8 mouse cellular contexts compared by ENCODE assay signal in genomic region chr1:93804818-93805217, GRCm38 (mm10). TPM values are rescaled to one million over a fixed set of nuclear protein-coding genes. Genes with fewer than 3 reads are reported as not detected.
DNase-seq lines count a peak whose midpoint lies in the region; ATAC-seq and TF ChIP-seq lines count a peak whose summit lies in the region.

No protein-coding gene starts in this region.

- no peaks in the 10 kb centered on the region for H3K36me3 ChIP-seq in testis, adult 2 months (ENCODE audit: control insufficient read depth, insufficient read depth, low read length)
- H3K36me3 ChIP-seq in liver, embryonic 15.5 days (replicated peaks): peaks cover 38% of the 10 kb centered on the region

- no peak for TF ChIP-seq CTCF in cerebellum, adult 2 months (IDR thresholded peaks at IDR 0.05; ENCODE audit: borderline replicate concordance, insufficient read depth, low read depth, low read length)
- no peak for TF ChIP-seq CTCF in testis, adult 2 months (IDR thresholded peaks at IDR 0.05; ENCODE audit: control insufficient read depth, insufficient read depth, insufficient replicate concordance, low read depth, low read length)

- DNase-seq in cerebellum, adult 2 months: no peak
- no peak for DNase-seq in cerebellum, adult 9-11 months
- no peak for DNase-seq in testis, postnatal 14 days (ENCODE audit: low spot score)
- DNase-seq in spleen, adult 12 weeks (ENCODE audit: low spot score): no peak
- DNase-seq in ovary, postnatal 10 days (ENCODE audit: low spot score): no peak

- H3K27me3 ChIP-seq in cerebellum, adult 2 months (ENCODE audit: control insufficient read depth, insufficient read depth, low read length): no peaks in the 10 kb centered on the region
- no peaks in the 10 kb centered on the region for H3K27me3 ChIP-seq in testis, adult 2 months (ENCODE audit: control insufficient read depth, insufficient read depth, low read length)
- no peaks in the 10 kb centered on the region for H3K27me3 ChIP-seq in liver, embryonic 15.5 days

- 0 out of 2 replicates have a peak overlapping the region, but pooled peaks have one; percentile 51 for H3K27ac ChIP-seq in cerebellum, adult 2 months (ENCODE audit: insufficient read depth, low read length)
- no peak overlapping the region for H3K27ac ChIP-seq in testis, adult 2 months (ENCODE audit: control insufficient read depth, insufficient read depth, low read depth, low read length)
- peak overlapping the region; percentile 99 for H3K27ac ChIP-seq in liver, embryonic 15.5 days (replicated peaks)

- H3K9me3 ChIP-seq in liver, embryonic 15.5 days (replicated peaks): no peaks in the 10 kb centered on the region

- H3K9ac ChIP-seq in liver, embryonic 15.5 days: peak overlapping the region; percentile 69

- H3K4me1 ChIP-seq in cerebellum, adult 2 months (ENCODE audit: control insufficient read depth, insufficient read depth, low read length): peaks cover 2% of the 10 kb centered on the region
- H3K4me1 ChIP-seq in testis, adult 2 months (ENCODE audit: control insufficient read depth, insufficient read depth, low read length): peaks cover 12% of the 10 kb centered on the region
- H3K4me1 ChIP-seq in liver, embryonic 15.5 days (replicated peaks): peaks cover 58% of the 10 kb centered on the region

- no peak for TF ChIP-seq POLR2A in cerebellum, adult 2 months (IDR thresholded peaks at IDR 0.05; ENCODE audit: borderline replicate concordance, insufficient read depth, low read length)
- no peak for TF ChIP-seq POLR2A in testis, adult 2 months (IDR thresholded peaks at IDR 0.05; ENCODE audit: control insufficient read depth, low read depth, low read length)

- WGBS in cerebellum, adult 2 months: 77% methylated on average over 4 of the region's 4 CpGs
- WGBS in liver, embryonic 15.5 days (ENCODE audit: insufficient replicate concordance): 30% methylated on average over 4 of the region's 4 CpGs

- ATAC-seq in liver, embryonic 15.5 days (ENCODE audit: insufficient read depth): no peak
- ATAC-seq in megakaryocyte progenitor cell, adult 5-6 weeks (replicated peaks; ENCODE audit: poor library complexity): no peak

- peak overlapping the region; percentile 97 for H3K4me2 ChIP-seq in liver, embryonic 15.5 days

- peak overlapping the region; percentile 95 for H3K4me3 ChIP-seq in cerebellum, adult 2 months (replicated peaks; ENCODE audit: insufficient read depth, low read depth, low read length)
- H3K4me3 ChIP-seq in testis, adult 2 months (ENCODE audit: control insufficient read depth, low read depth, low read length): peak overlapping the region; percentile 84
- peak overlapping the region; percentile 91 for H3K4me3 ChIP-seq in liver, embryonic 15.5 days (replicated peaks)

RNA-seq across cellular contexts. Expression of gene Ing5, which starts 1.1 kb away (rescaled TPM):
- 7.5 TPM in 2 replicates for polyA plus RNA-seq in cerebellum, adult 2 months (2012; rRNA removed)
- polyA plus RNA-seq in testis, adult 2 months (2012; rRNA removed): 7.9 and 9.0 TPM in 2 replicates
- 9.4 TPM in 2 replicates for polyA plus RNA-seq in liver, embryonic 15.5 days (2015; fragmentation: Nextera tagmentation; extraction: Ambion mirVana)
- total RNA-seq in megakaryocyte progenitor cell, adult 5-6 weeks (2015): 9.0 and 10.2 TPM in 2 replicates
- total RNA-seq in megakaryocyte progenitor cell, adult 5-6 weeks (2017): 38.3 and 42.8 TPM in 2 replicates

RNA-seq across cellular contexts. Expression of gene Dtymk, which starts 3.1 kb away (rescaled TPM):
- polyA plus RNA-seq in cerebellum, adult 2 months (2012; rRNA removed): 96.5 and 100 TPM in 2 replicates
- polyA plus RNA-seq in testis, adult 2 months (2012; rRNA removed): 80.9 and 81.9 TPM in 2 replicates
- polyA plus RNA-seq in liver, embryonic 15.5 days (2015; fragmentation: Nextera tagmentation; extraction: Ambion mirVana): 110 and 114 TPM in 2 replicates
- total RNA-seq in megakaryocyte progenitor cell, adult 5-6 weeks (2015): 234 TPM in 2 replicates
- total RNA-seq in megakaryocyte progenitor cell, adult 5-6 weeks (2017): 229 and 230 TPM in 2 replicates

RNA-seq across cellular contexts. Expression of gene D2hgdh, which starts 19.9 kb away (rescaled TPM):
- polyA plus RNA-seq in cerebellum, adult 2 months (2012; rRNA removed): 16.7 and 18.2 TPM in 2 replicates
- polyA plus RNA-seq in testis, adult 2 months (2012; rRNA removed): 13.4 and 13.5 TPM in 2 replicates
- polyA plus RNA-seq in liver, embryonic 15.5 days (2015; fragmentation: Nextera tagmentation; extraction: Ambion mirVana): 5.7 and 5.9 TPM in 2 replicates
- total RNA-seq in megakaryocyte progenitor cell, adult 5-6 weeks (2015): 11.5 and 14.4 TPM in 2 replicates
- total RNA-seq in megakaryocyte progenitor cell, adult 5-6 weeks (2017): 16.5 and 17.0 TPM in 2 replicates

RNA-seq across cellular contexts. Expression of gene Thap4, which starts 50.2 kb away (rescaled TPM):
- 39.8 and 41.7 TPM in 2 replicates for polyA plus RNA-seq in cerebellum, adult 2 months (2012; rRNA removed)
- polyA plus RNA-seq in testis, adult 2 months (2012; rRNA removed): 261 and 291 TPM in 2 replicates
- 10.9 and 12.3 TPM in 2 replicates for polyA plus RNA-seq in liver, embryonic 15.5 days (2015; fragmentation: Nextera tagmentation; extraction: Ambion mirVana)
- 40.9 and 47.0 TPM in 2 replicates for total RNA-seq in megakaryocyte progenitor cell, adult 5-6 weeks (2015)
- 21.0 and 26.2 TPM in 2 replicates for total RNA-seq in megakaryocyte progenitor cell, adult 5-6 weeks (2017)

RNA-seq across cellular contexts. Expression of gene Atg4b, which starts 53.5 kb away (rescaled TPM):
- polyA plus RNA-seq in cerebellum, adult 2 months (2012; rRNA removed): 65.8 and 72.0 TPM in 2 replicates
- 36.5 and 38.3 TPM in 2 replicates for polyA plus RNA-seq in testis, adult 2 months (2012; rRNA removed)
- 57.2 and 59.9 TPM in 2 replicates for polyA plus RNA-seq in liver, embryonic 15.5 days (2015; fragmentation: Nextera tagmentation; extraction: Ambion mirVana)
- 17.6 and 21.0 TPM in 2 replicates for total RNA-seq in megakaryocyte progenitor cell, adult 5-6 weeks (2015)
- total RNA-seq in megakaryocyte progenitor cell, adult 5-6 weeks (2017): 50.7 and 58.5 TPM in 2 replicates
